Mouse (Mus musculus): ENCODE results near the gene Shprh.

- TF ChIP-seq POLR2A (IDR thresholded peaks at IDR 0.05; ENCODE audit: extremely low read depth, insufficient read depth, low read length), result no peak
- TF ChIP-seq CTCF (IDR thresholded peaks at IDR 0.05; ENCODE audit: low read depth, low read length), result no peak
Measured at GRCm38 (mm10) chr10:11145580-11145979, 3.6 kb upstream of the Shprh start.
